Mouse (Mus musculus): ENCODE measurements around the gene Hpcal1. TPM values are rescaled to one million over a fixed set of nuclear protein-coding genes. Genes with fewer than 3 reads are reported as not detected.
A peak's percentile ranks its signal among the peaks of the same experiment; 100 is the strongest.
"Not testable (repeated sequence)": the region's sequence is repeated elsewhere in the genome, so short reads cannot be mapped to it uniquely, and the experiment has no call there.

Hpcal1 gene
- polyA plus RNA-seq, 1 experiment = 65.5 TPM

GRCm38 (mm10) chr12:17808542-17808941 lies 117.9 kb downstream of the Hpcal1 start:
- Histone ChIP-seq H3K36me3 (ENCODE audit: control insufficient read depth, insufficient read depth, low read length, poor library complexity, severe bottlenecking) (no peaks in the 10 kb centered on the region), H3K4me1 (ENCODE audit: control insufficient read depth, insufficient read depth, low read length) (no peaks in the 10 kb centered on the region), H3K9ac (ENCODE audit: low read depth, poor library complexity, severe bottlenecking) (no peak overlapping the region), H3K27ac (ENCODE audit: insufficient read depth, low read length) (no peak overlapping the region), H3K27me3 (ENCODE audit: control insufficient read depth, insufficient read depth, low read length, poor library complexity, severe bottlenecking) (no peaks in the 10 kb centered on the region), H3K4me3 (ENCODE audit: low read depth, low read length) (no peak overlapping the region), H3K9me3 (replicated peaks; ENCODE audit: control insufficient read depth, insufficient read depth, low read length, poor library complexity, severe bottlenecking) (no peaks in the 10 kb centered on the region)
- TF ChIP-seq CTCF (IDR thresholded peaks at IDR 0.05; ENCODE audit: low read depth, low read length) = peak; percentile 5
- TF ChIP-seq EP300 (IDR thresholded peaks at IDR 0.05; ENCODE audit: insufficient read depth, low read depth, low read length) = no peak
- no peak for TF ChIP-seq POLR2A (IDR thresholded peaks at IDR 0.05; ENCODE audit: insufficient read depth, low read length)

- H3K9me3 ChIP-seq (replicated peaks; ENCODE audit: control insufficient read depth, insufficient read depth, low read length, poor library complexity, severe bottlenecking); H3K4me1 ChIP-seq (ENCODE audit: control insufficient read depth, insufficient read depth, low read length); H3K27me3 ChIP-seq (ENCODE audit: control insufficient read depth, insufficient read depth, low read length, poor library complexity, severe bottlenecking); H3K9ac ChIP-seq (ENCODE audit: low read depth, poor library complexity, severe bottlenecking); H3K36me3 ChIP-seq (ENCODE audit: control insufficient read depth, insufficient read depth, low read length, poor library complexity, severe bottlenecking); H3K4me3 ChIP-seq (ENCODE audit: low read depth, low read length); H3K27ac ChIP-seq (ENCODE audit: insufficient read depth, low read length): not testable (repeated sequence)
These were observed 144.6 kb downstream of the Hpcal1 start for GRCm38 (mm10) chr12:17835279-17835678.

Other genes with a start within 250 kb of the Hpcal1 start
- 628 and 653 TPM in 2 replicates for gene Odc1, start 146.1 kb upstream of the Hpcal1 start, polyA plus RNA-seq (2011; ENCODE audit: insufficient read depth, insufficient read length, low read depth, missing spikeins)